Mouse (Mus musculus) heart, adult 2 months (tissue): ENCODE measurements at regions not wholly inside any gene's neighbourhood (a gene's known extent, or its start where the extent isn't known, plus 50 kb on each side); places are given as distances from the start of the nearest gene placed in this dataset.

Experiments
- CTCF ChIP-seq: fragments of 200-600 bp; IDR thresholded peaks from 2 replicates; pipeline ENCODE4 v1.8.1; 2022; ENCODE audit warnings: antibody characterized with exemption, mild to moderate bottlenecking, moderate library complexity
- EP300 ChIP-seq: fragments of 200-500 bp; IDR thresholded peaks from 2 replicates; pipeline ENCODE4 v1.6.1; 2011; ENCODE audit warnings: low read depth, low read length, control low read depth; ENCODE audit not compliant: insufficient read depth
- POLR2A ChIP-seq: fragments of 200-500 bp; IDR thresholded peaks from 2 replicates; pipeline ENCODE4 v1.6.1; 2011; ENCODE audit warnings: mild to moderate bottlenecking, low read depth, low read length, control low read depth; ENCODE audit not compliant: insufficient read depth

DNA sequence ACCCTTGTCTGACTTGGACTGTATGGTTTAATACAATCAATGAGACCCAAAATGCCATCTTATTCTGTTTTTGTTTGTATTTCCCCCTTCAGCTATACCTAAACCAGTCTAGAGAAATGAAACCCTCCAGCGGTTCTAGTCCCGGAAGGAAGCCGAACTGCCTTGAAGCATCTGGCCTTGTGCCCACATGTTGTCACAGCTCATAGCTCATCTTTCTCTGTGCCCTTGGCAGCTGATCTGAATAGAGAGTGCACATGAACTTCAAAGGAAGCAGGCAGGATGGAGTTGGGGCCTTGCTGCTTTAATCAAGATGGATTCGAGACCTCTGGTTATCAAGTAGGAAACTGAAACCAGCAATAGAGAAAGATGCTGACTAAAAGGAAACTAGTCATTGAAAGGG lies 88.7 kb upstream of the Wars2 start:
- TF ChIP-seq CTCF = no peak
- TF ChIP-seq POLR2A = no peak
- TF ChIP-seq EP300 = no peak
